Mouse (Mus musculus) left cerebral cortex, postnatal 14 days (tissue): Measurements from ENCODE around the gene Inpp5b. TPM values are rescaled to one million over a fixed set of nuclear protein-coding genes. Genes with fewer than 3 reads are reported as not detected.

Experiments used
- DNase-seq, 2 experiments: peaks; one replicate each; pipeline ENCODE4 v3.0.0; 2021 to 2022; ENCODE audit warnings: low spot score in 2 of 2, mixed read lengths in 1 of 2
- intact Hi-C: fragments of 180-260 bp; cut with DNase I; formaldehyde crosslinking; loops from one replicate; pipeline ENCODE4 v1.15.1; 2025
- total RNA-seq, 2 experiments: library from RNA; stranded (reverse); gene quantifications; 2 replicates each; pipeline ENCODE4 v1.2.3; 2021

The Inpp5b gene
- total RNA-seq, 2 experiments from 2014 or later: 35.3 to 42.5 TPM

DNA sequence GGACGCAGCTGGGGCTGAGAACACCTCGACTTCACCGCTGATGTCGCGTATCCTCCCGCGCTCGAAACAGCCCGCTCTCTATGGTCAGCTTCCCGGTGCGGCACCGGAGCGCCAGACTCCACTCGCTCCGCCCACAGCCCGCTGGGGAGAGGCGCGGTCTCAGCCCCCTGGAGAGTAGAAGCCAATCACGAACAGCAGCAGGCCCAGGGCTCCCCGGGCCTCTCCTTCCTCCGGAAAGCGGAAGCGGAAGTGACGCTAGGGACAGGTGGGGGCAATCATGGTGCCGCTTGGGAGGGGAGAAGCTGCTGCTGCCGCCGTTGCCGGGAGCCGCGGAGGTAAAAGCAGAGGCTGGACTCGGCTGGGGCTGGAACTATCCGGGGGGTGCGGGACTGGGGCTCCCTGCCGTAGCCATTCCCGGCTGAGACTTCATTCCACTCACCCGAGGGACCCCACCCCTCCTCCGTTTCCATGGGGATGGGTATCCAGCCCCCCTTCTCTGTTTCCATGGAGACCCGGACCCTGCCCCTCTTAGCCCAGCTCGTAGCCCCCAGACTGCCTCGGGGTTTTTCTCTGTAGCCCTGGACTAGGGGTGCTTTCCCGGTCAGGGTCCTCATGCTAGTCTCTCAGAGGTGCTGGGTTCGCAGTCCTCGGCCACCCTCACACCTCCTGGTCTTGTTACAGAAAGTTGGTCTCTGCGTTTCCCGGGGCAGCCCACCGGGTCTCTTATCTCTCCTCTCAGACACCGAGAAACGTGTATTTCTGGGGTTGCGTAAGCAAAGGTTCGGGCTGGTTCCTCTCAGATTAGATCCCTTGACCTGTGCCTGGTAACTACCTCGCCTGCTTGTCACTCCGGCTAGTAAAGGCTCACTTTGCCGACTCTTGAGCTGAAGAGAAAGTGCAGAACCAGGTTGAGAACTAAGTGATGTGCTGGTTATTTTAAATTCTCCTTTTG is 60.9 kb downstream of the Inpp5b start:
- intact Hi-C loops: loop anchor here (2.0 kb wide), 1 partner anchor 44 kb away; no protein-coding TSS in a partner anchor

GRCm38 (mm10) chr4:124803406-124803805 is 61.8 kb downstream of the Inpp5b start:
- no peak for DNase-seq
- intact Hi-C loops: loop anchor here (2.0 kb wide), 1 partner anchor 43 kb away; no protein-coding TSS in a partner anchor

More for the DNA sequence above, 60.9 kb downstream of the Inpp5b start:
- peak; percentile 95 for DNase-seq

GRCm38 (mm10) chr4:124808511-124808910 is 66.9 kb downstream of the Inpp5b start:
- no peak for DNase-seq
- intact Hi-C loops: no loop called here

DNA sequence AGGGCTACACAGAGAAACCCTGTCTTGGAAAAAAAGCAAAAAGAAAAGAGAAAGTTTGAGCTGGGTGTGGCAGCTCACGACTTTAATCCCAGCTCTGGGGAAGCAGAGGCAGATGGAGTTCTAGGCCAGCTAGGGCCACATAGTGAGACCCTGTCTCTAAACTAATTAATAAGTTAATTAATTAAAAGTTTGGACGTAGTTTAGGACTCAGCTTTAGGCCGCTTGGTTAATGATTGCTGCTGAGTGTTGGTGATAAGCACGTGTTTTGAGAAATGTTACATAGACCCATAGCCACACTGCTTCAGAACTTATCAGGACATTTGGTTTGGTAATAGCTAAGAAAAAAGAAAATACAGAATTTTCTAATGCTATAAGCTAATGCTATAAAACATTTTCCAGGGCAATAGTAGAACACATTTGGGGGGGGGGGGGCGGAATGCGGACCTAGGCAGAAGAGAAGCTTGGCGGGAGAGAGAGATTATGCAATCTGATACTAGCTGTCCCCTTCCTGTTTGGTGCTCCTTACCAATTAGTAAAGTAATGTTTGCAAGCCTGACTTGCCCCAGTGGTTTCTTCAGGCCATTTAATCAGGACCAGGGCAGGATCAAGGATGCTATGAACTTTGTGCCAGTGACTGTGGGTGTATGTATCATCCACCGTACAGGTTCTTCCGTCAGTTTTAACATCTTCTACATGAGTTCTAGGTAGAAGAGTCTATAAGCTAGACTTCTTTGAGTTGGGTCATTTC is 67.7 kb downstream of the Inpp5b start:
- intact Hi-C loops: no loop called here
- DNase-seq: no peak

DNA sequence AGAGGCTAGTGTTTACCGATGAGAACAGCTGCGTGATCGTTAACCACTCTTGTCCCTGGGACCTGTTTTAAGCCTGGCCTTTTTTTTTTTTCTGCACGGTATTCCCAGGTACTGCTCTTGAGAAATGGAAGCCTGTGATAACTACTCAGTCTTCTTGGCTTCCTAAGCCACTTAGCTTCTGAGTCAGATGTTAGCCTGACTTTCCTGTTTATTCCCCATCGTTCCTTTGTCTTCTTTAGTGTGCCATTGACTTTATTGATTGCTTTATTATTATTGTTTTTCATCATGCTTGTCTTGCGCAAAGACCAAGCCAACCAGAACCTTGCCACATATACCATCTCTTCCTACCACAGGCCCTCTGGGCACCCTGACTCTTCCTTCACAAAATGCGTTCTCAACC is 68.4 kb downstream of the Inpp5b start:
- DNase-seq: no peak

DNA sequence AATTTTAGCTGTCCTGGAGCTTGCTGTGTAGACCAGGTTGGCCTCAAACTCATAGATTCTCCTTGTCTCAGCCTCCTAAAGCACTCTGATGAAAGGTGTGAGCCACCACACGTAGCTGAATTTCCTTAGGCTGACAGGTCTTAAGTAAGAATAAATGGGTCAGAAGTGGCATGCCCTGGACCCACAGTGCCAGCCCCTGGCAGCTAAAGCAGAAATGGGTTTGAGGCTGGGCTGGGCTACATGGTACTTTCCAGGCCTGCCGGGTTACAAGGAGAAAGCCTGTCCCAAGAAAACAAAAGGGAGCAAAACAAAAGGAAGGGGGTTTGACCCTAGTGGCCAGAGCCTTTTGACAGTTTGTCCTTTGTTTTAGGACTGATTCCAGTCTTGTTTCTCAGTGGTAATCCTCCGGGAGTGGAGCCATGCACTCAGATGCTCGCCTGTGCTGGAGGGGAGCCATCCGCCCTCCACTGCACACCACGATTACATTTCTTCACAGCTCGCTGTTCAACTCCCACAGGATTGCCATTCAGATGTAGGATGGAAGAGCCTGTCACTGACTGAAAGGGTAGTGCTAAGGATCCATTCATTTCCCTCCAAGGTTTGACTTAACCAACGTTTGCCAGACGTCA is 69.8 kb downstream of the Inpp5b start:
- peak; percentile 62 to 77 for DNase-seq
- intact Hi-C loops: no loop called here

More for the DNA sequence above, 68.4 kb downstream of the Inpp5b start:
- intact Hi-C loops: no loop called here

GRCm38 (mm10) chr4:124815901-124816300 is 74.3 kb downstream of the Inpp5b start:
- DNase-seq: no peak
- intact Hi-C loops: no loop called here

DNA sequence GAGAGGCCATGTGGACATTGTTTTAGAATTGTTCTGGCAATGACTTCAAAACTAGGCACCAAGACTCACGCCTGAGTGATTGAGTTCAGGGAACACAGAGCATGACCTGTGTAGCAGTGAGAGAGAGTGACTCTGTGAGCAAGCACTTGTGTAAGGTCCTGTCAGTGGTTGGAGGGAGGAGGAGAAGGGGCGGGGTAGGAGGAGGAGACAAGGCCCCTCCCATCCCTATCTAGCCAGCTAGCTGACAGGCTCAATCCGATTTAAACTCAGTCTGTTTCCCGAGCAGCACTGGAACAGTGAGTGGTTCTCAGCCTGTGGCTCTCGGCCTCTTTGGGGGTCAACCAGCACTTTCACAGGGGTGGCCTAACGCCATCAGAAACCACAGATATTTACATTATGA is 76.2 kb downstream of the Inpp5b start:
- no peak for DNase-seq
- intact Hi-C loops: no loop called here

GRCm38 (mm10) chr4:124818832-124819231 is 77.2 kb downstream of the Inpp5b start:
- DNase-seq: no peak
- intact Hi-C loops: no loop called here

DNA sequence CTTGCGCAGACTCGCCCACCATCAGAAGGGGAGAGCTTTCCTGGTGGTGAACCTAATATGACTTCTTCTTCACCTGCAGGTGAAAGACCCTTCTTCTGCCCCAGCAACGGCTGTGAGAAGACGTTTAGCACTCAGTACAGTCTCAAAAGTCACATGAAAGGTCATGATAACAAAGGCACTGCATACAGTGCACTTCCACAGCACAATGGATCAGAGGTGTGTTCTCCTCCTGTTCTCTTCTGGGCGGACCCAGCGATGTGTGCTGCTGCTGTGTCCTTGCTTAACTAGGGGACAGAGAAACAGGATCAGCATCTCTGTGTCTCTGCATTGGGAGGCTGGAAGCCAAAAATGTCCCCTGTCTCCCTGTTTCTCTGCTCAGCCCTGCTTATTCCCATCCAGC is 83.3 kb downstream of the Inpp5b start:
- intact Hi-C loops: no loop called here

DNA sequence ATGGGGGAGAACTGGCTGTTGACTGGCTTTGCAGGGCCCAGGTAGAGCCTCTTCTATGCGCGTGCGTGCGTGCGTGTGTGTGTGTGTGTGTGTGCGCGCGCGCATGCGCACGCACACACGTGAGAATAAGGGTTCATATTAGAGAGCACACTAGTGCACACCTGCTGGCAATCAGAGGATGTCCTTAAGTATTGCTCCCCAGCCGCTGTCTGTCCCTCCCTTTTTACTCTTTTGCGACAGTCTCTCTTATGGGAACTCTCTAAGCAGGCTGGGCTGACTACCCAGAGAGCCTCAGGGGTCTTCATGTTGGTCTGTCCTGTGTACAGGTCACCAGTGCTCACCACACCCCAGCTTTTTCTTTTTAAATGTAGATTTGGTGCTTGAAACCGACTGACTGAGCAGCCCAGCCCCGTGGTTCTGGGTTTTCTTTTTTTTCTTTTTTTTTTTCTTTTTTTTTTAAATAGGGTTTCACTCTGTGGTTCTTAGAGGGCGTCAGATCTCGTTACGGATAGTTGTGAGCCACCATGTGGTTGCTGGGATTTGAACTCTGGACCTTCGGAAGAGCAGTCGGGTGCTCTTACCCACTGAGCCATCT is 83.8 kb downstream of the Inpp5b start:
- intact Hi-C loops: no loop called here
- no peak for DNase-seq

More for the DNA sequence above, 83.3 kb downstream of the Inpp5b start:
- DNase-seq: no peak

GRCm38 (mm10) chr4:124829671-124830070 is 88.0 kb downstream of the Inpp5b start:
- no peak for DNase-seq
- intact Hi-C loops: no loop called here

DNA sequence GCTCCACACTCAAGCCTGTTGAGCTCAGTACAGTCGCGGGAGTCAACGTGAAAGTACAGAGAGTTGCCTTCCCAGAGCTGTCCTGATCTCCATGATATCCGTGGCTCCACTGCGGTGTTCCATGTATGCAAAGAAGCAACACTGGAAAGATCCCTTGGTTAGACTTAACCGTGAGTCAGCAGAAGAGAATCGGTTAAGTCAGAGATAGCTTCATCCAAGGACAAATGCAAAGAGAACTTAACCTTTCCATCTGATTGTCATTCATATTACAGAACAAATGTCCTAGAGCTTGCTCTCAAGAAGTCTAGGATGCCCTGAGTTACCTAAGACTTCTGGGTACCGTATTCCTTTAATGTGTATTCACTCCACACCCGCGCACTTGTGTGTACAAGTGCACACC is 91.1 kb downstream of the Inpp5b start:
- intact Hi-C loops: no loop called here
- no peak for DNase-seq

DNA sequence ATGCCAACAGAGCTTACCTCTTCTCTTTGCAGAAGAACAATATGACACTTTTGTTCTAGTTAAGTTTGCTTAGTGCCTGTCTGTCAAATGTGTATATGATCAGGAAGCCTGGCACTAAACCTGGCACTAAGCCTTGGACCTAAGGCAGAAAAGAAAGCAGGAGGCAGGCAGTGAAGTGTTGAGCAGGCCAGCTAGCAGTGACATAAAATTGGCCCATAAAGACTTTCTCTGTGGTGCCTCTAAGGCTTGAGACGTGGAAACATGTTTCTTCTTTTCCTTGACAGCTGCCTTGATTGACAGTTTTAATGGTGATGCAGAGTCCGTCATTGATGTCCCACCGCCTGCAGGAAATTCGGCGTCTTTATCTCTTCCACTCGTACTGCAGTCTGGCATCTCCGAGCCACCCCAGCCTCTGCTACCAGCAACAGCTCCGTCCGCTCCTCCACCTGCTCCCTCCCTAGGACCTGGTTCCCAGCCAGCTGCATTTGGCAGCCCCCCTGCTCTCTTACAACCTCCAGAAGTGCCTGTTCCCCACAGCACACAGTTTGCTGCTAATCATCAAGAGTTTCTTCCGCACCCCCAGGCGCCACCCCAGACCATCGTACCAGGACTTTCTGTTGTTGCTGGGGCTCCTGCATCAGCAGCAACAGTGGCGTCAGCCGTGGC is 96.5 kb downstream of the Inpp5b start:
- no peak for DNase-seq
- intact Hi-C loops: no loop called here

- DNase-seq: no peak
- intact Hi-C loops: no loop called here
These were observed 99.3 kb downstream of the Inpp5b start for GRCm38 (mm10) chr4:124840998-124841397.

GRCm38 (mm10) chr4:124843493-124843892 is 101.8 kb downstream of the Inpp5b start:
- intact Hi-C loops: no loop called here
- no peak for DNase-seq

GRCm38 (mm10) chr4:124847573-124847972 is 105.9 kb downstream of the Inpp5b start:
- intact Hi-C loops: loop anchor here (2.0 kb wide), 1 partner anchor 45 kb away; the partner anchor contains the start of gene Mtf1
- peak; percentile 89 to 93 for DNase-seq

DNA sequence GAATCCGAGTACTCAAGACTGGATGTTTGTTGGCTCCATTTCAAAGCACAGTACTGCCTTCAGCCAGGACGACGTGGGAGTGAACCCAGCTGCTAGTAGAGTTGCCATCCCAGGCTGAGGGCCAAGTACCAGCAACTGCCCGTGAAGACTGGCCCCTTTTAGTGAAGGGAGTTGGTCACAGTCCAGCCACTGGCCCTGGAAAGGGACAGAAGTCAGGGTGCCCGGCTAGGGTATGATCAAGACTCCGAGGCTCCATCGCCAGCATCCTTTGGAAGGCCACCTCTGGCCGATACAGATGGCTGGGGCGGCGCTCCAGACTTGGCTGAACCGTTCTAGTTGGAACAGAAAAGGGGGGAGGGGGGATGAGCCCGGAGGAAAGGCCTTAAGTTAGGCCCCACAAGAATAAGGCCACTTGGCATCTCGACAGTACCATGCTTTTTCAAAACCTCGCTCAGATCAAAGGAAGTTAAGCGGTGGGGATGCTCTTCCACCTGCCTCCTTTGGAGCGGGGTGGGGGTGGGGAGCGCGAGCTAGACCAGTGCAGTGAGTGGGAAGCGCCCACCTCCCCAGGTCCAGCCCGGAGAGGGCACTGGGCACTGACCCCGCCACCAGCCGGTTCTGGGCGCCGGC is 108.1 kb downstream of the Inpp5b start:
- intact Hi-C loops: no loop called here
- peak; percentile 72 to 90 for DNase-seq
